Mouse (Mus musculus) gastrocnemius, adult 18-20 months (tissue): ENCODE measurements around the gene Dupd1. TPM values are rescaled to one million over a fixed set of nuclear protein-coding genes. Genes with fewer than 3 reads are reported as not detected.

Experiments
- DNase-seq: peaks from one replicate; pipeline ENCODE4 v3.0.0; 2021; ENCODE audit warnings: low spot score
- total RNA-seq, 2 experiments: library from RNA; stranded (reverse); gene quantifications; 2 replicates each; pipeline ENCODE4 v1.2.3; 2021

Gene Dupd1
- total RNA-seq, 2 experiments from 2014 or later = 33.4 to 36.0 TPM

- peak; percentile 71 for DNase-seq
Observed at GRCm38 (mm10) chr14:21729031-21729732, 14.8 kb upstream of the Dupd1 start.

- no peak for DNase-seq
Observed at GRCm38 (mm10) chr14:21722021-21722698, 7.8 kb upstream of the Dupd1 start.

- no peak for DNase-seq
Observed at GRCm38 (mm10) chr14:21720430-21721205, 6.2 kb upstream of the Dupd1 start.

GRCm38 (mm10) chr14:21719646-21720383, 5.4 kb upstream of the Dupd1 start:
- DNase-seq = no peak

GRCm38 (mm10) chr14:21711231-21711630, 3.1 kb downstream of the Dupd1 start:
- no peak for DNase-seq

- no peak for DNase-seq
Observed at GRCm38 (mm10) chr14:21709545-21709944, 4.8 kb downstream of the Dupd1 start.

- peak; percentile 60 for DNase-seq
Observed at GRCm38 (mm10) chr14:21706759-21707571, 7.4 kb downstream of the Dupd1 start.

GRCm38 (mm10) chr14:21705462-21705861, 8.9 kb downstream of the Dupd1 start:
- no peak for DNase-seq

- DNase-seq = no peak
Observed at GRCm38 (mm10) chr14:21703255-21703654, 11.1 kb downstream of the Dupd1 start.

- DNase-seq = no peak
Observed at GRCm38 (mm10) chr14:21702691-21703090, 11.7 kb downstream of the Dupd1 start.

GRCm38 (mm10) chr14:21696186-21696830, 18.1 kb downstream of the Dupd1 start:
- DNase-seq = no peak

- DNase-seq = no peak
Observed at GRCm38 (mm10) chr14:21695020-21695419, 19.4 kb downstream of the Dupd1 start.

GRCm38 (mm10) chr14:21691070-21691469, 23.3 kb downstream of the Dupd1 start:
- no peak for DNase-seq

GRCm38 (mm10) chr14:21686376-21687279, 27.7 kb downstream of the Dupd1 start:
- no peak for DNase-seq

- DNase-seq = peak; percentile 84
Observed at GRCm38 (mm10) chr14:21685411-21686146, 28.8 kb downstream of the Dupd1 start.

- no peak for DNase-seq
Observed at GRCm38 (mm10) chr14:21683834-21684233, 30.5 kb downstream of the Dupd1 start.

- peak; percentile 39 for DNase-seq
Observed at GRCm38 (mm10) chr14:21682681-21683129, 31.7 kb downstream of the Dupd1 start.

GRCm38 (mm10) chr14:21679631-21680201, 34.7 kb downstream of the Dupd1 start:
- DNase-seq = no peak
